Mouse (Mus musculus) liver, postnatal 0 days (tissue): ENCODE measurements around the gene Dmgdh.

ENCODE experiments used
- CTCF ChIP-seq: sonication (generic); IDR thresholded peaks from 2 replicates; pipeline ENCODE4 v1.5.1; 2016; ENCODE audit warnings: antibody characterized with exemption, low read depth
- EP300 ChIP-seq: IDR thresholded peaks from 2 replicates; pipeline ENCODE4 v1.6.1; 2016; ENCODE audit warnings: antibody characterized with exemption, low read depth, mild to moderate bottlenecking

GRCm38 (mm10) chr13:93707271-93707670 lies 33.0 kb downstream of the Dmgdh start:
- no peak for TF ChIP-seq EP300
- no peak for TF ChIP-seq CTCF
